Mouse (Mus musculus) lung, embryonic 16.5 days (tissue): ENCODE data around the gene Zfp651. TPM values are rescaled to one million over a fixed set of nuclear protein-coding genes. Genes with fewer than 3 reads are reported as not detected.

Experiments used
- ATAC-seq: fragments of 200-750 bp; cut with Nextera tagmentation; 2 replicates; pipeline ENCODE4 v1.8.0; 2017; ENCODE audit warnings: low read depth, mild to moderate bottlenecking, moderate library complexity
- H3K27ac ChIP-seq: fragments of 300-500 bp; sonication (generic); 2 replicates; pipeline ENCODE4 v1.5.1; 2014; ENCODE audit warnings: mild to moderate bottlenecking, control low read depth, low read length
- H3K27me3 ChIP-seq: fragments of 300-500 bp; sonication (generic); 2 replicates; pipeline ENCODE4 v1.6.1; 2014; ENCODE audit warnings: low read depth, low read length, mixed read lengths; ENCODE audit not compliant: control insufficient read depth, insufficient read depth
- H3K36me3 ChIP-seq: fragments of 300-500 bp; sonication (generic); 2 replicates; pipeline ENCODE4 v1.6.1; 2014; ENCODE audit warnings: low read length; ENCODE audit not compliant: control insufficient read depth, insufficient read depth
- H3K4me1 ChIP-seq: fragments of 300-500 bp; sonication (generic); replicated peaks from 2 replicates; pipeline ENCODE4 v1.6.1; 2014; ENCODE audit warnings: low read length, mixed read lengths; ENCODE audit not compliant: control insufficient read depth, insufficient read depth
- H3K4me2 ChIP-seq: fragments of 300-500 bp; sonication (generic); 2 replicates; pipeline ENCODE4 v1.6.1; 2014; ENCODE audit warnings: low read depth, low read length, control low read depth
- H3K4me3 ChIP-seq: fragments of 300-500 bp; sonication (generic); 2 replicates; pipeline ENCODE4 v1.5.1; 2014; ENCODE audit warnings: mild to moderate bottlenecking, low read length, control low read depth
- H3K9ac ChIP-seq: fragments of 300-500 bp; sonication (generic); 2 replicates; pipeline ENCODE4 v1.6.1; 2014; ENCODE audit warnings: low read length, control low read depth
- H3K9me3 ChIP-seq: fragments of 300-500 bp; sonication (generic); 2 replicates; pipeline ENCODE4 v1.6.1; 2016; ENCODE audit warnings: low read length; ENCODE audit not compliant: control insufficient read depth
- WGBS: fragments of 180-500 bp; shearing (Covaris S2); extraction: QIAGEN DNeasy Blood & Tissue Kit; methylation state at CpG from one replicate; pipeline ENCODE4 v1.1.7; 2014; 5-methylcytosine and 5-hydroxymethylcytosine counted together
- polyA plus RNA-seq: library from polyadenylated mRNA; unstranded; fragments of >200 nt; fragmentation: Nextera tagmentation; extraction: Ambion mirVana; gene quantifications from 2 replicates; pipeline ENCODE4 v1.2.1, GENCODE M21; 2015

Gene Zfp651
- polyA plus RNA-seq, 1 experiment from 2014 or later, result 7.4 TPM

GRCm38 (mm10) chr9:121798887-121799520 lies 39.9 kb downstream of the Zfp651 start:
- H3K4me3 ChIP-seq, result no peak overlapping the region
- H3K4me2 ChIP-seq, result no peak overlapping the region
- 39% methylated on average over 6 of the region's 6 CpGs for WGBS
- H3K36me3 ChIP-seq, result no peaks in the 10 kb centered on the region
- H3K9ac ChIP-seq, result no peak overlapping the region
- 0 out of 2 replicates have a peak, but pooled peaks cover 5% of the 10 kb centered on the region for H3K4me1 ChIP-seq
- H3K27me3 ChIP-seq, result no peaks in the 10 kb centered on the region
- H3K9me3 ChIP-seq, result no peaks in the 10 kb centered on the region
- H3K27ac ChIP-seq, result no peak overlapping the region
- ATAC-seq, result no peak

GRCm38 (mm10) chr9:121802747-121803146 lies 43.6 kb downstream of the Zfp651 start:
- H3K4me1 ChIP-seq, result 0 out of 2 replicates have a peak, but pooled peaks cover 2% of the 10 kb centered on the region
- H3K27me3 ChIP-seq, result no peaks in the 10 kb centered on the region
- H3K36me3 ChIP-seq, result no peaks in the 10 kb centered on the region
- no peak for ATAC-seq
- H3K27ac ChIP-seq, result no peak overlapping the region
- WGBS, result 45% methylated on average over 7 of the region's 7 CpGs
- H3K4me2 ChIP-seq, result no peak overlapping the region
- H3K4me3 ChIP-seq, result no peak overlapping the region
- H3K9me3 ChIP-seq, result no peaks in the 10 kb centered on the region
- no peak overlapping the region for H3K9ac ChIP-seq

GRCm38 (mm10) chr9:121807546-121807945 lies 48.4 kb downstream of the Zfp651 start:
- no peak overlapping the region for H3K27ac ChIP-seq
- H3K9me3 ChIP-seq, result no peaks in the 10 kb centered on the region
- peaks cover 6% of the 10 kb centered on the region for H3K4me1 ChIP-seq
- no peak overlapping the region for H3K9ac ChIP-seq
- no peaks in the 10 kb centered on the region for H3K36me3 ChIP-seq
- H3K4me3 ChIP-seq, result no peak overlapping the region
- no peaks in the 10 kb centered on the region for H3K27me3 ChIP-seq
- 68% methylated on average over 1 of the region's 1 CpGs for WGBS
- ATAC-seq, result no peak
- H3K4me2 ChIP-seq, result no peak overlapping the region

- Histone ChIP-seq H3K27me3 (no peaks in the 10 kb centered on the region), H3K36me3 (no peaks in the 10 kb centered on the region), H3K9me3 (no peaks in the 10 kb centered on the region), H3K4me1 (peaks cover 6% of the 10 kb centered on the region), H3K4me2 (no peak overlapping the region), H3K4me3 (no peak overlapping the region), H3K9ac (no peak overlapping the region), H3K27ac (no peak overlapping the region)
- 57% methylated on average over 7 of the region's 7 CpGs for WGBS
- no peak for ATAC-seq
Observed at GRCm38 (mm10) chr9:121807947-121808346, 48.8 kb downstream of the Zfp651 start.

- 56% methylated on average over 3 of the region's 3 CpGs for WGBS
- ATAC-seq, result no peak
- no peak overlapping the region for H3K27ac ChIP-seq
- no peak overlapping the region for H3K4me3 ChIP-seq
- no peaks in the 10 kb centered on the region for H3K9me3 ChIP-seq
- no peaks in the 10 kb centered on the region for H3K27me3 ChIP-seq
- H3K36me3 ChIP-seq, result no peaks in the 10 kb centered on the region
- H3K4me1 ChIP-seq, result peaks cover 6% of the 10 kb centered on the region
- no peak overlapping the region for H3K9ac ChIP-seq
- no peak overlapping the region for H3K4me2 ChIP-seq
Observed at GRCm38 (mm10) chr9:121808511-121808910, 49.4 kb downstream of the Zfp651 start.

- peaks cover 6% of the 10 kb centered on the region for H3K4me1 ChIP-seq
- no peaks in the 10 kb centered on the region for H3K36me3 ChIP-seq
- no peak overlapping the region for H3K4me3 ChIP-seq
- H3K27me3 ChIP-seq, result no peaks in the 10 kb centered on the region
- H3K4me2 ChIP-seq, result no peak overlapping the region
- no peak overlapping the region for H3K9ac ChIP-seq
- ATAC-seq, result peak; percentile 19; the same call in 1 of the 2 replicates
- H3K9me3 ChIP-seq, result no peaks in the 10 kb centered on the region
- no peak overlapping the region for H3K27ac ChIP-seq
- 39% methylated on average over 15 of the region's 15 CpGs for WGBS
Observed at GRCm38 (mm10) chr9:121810081-121810821, 51.1 kb downstream of the Zfp651 start.

GRCm38 (mm10) chr9:121815183-121815582 lies 56.1 kb downstream of the Zfp651 start:
- WGBS, result 54% methylated on average over 6 of the region's 6 CpGs
- ATAC-seq, result no peak

GRCm38 (mm10) chr9:121819073-121819770 lies 60.1 kb downstream of the Zfp651 start:
- Histone ChIP-seq H3K4me1 (peaks cover 5% of the 10 kb centered on the region), H3K4me2 (no peak overlapping the region), H3K9ac (no peak overlapping the region), H3K4me3 (no peak overlapping the region), H3K27me3 (no peaks in the 10 kb centered on the region), H3K9me3 (no peaks in the 10 kb centered on the region), H3K36me3 (no peaks in the 10 kb centered on the region), H3K27ac (no peak overlapping the region)
- 0 out of 2 replicates have a peak, but pooled peaks have one; percentile 15 for ATAC-seq
- 48% methylated on average over 9 of the region's 9 CpGs for WGBS

More at GRCm38 (mm10) chr9:121815183-121815582, 56.1 kb downstream of the Zfp651 start:
- Histone ChIP-seq H3K4me3 (no peak overlapping the region), H3K9ac (no peak overlapping the region), H3K4me1 (peaks cover 5% of the 10 kb centered on the region), H3K27me3 (no peaks in the 10 kb centered on the region), H3K9me3 (no peaks in the 10 kb centered on the region), H3K36me3 (no peaks in the 10 kb centered on the region), H3K4me2 (no peak overlapping the region), H3K27ac (no peak overlapping the region)
